Mouse (Mus musculus) ES-E14 (cell line): ENCODE results near the gene Bcam. TPM values are rescaled to one million over a fixed set of nuclear protein-coding genes. Genes with fewer than 3 reads are reported as not detected.

Experiments
- DNase-seq: peaks from one replicate; pipeline ENCODE4 v3.0.0-alpha.2; 2013; ENCODE audit warnings: low read depth, low spot score
- H3K27ac ChIP-seq: 2 replicates; pipeline ENCODE4 v1.5.1; 2012; ENCODE audit warnings: low read depth, mild to moderate bottlenecking, low read length, moderate library complexity, mixed read lengths; ENCODE audit not compliant: poor library complexity, insufficient read depth, severe bottlenecking
- H3K36me3 ChIP-seq: 2 replicates; pipeline ENCODE4 v1.6.1; 2012; ENCODE audit warnings: mild to moderate bottlenecking, low read length, moderate library complexity, mixed read lengths; ENCODE audit not compliant: control insufficient read depth, poor library complexity, insufficient read depth, severe bottlenecking
- H3K4me1 ChIP-seq, 2 experiments: fragments of 150-350 bp in 1 of 2; sonication (generic) in 1 of 2; 2 replicates each; pipeline ENCODE4 v1.6.1; 2012; ENCODE audit warnings: low read length in 2 of 2, mild to moderate bottlenecking in 1 of 2, mixed read lengths in 1 of 2; ENCODE audit not compliant: control insufficient read depth in 2 of 2, insufficient read depth in 2 of 2, poor library complexity in 1 of 2
- H3K4me3 ChIP-seq, 2 experiments: fragments of 150-350 bp in 1 of 2; sonication (generic) in 1 of 2; 2 replicates each; pipeline ENCODE4 v1.5.1; 2012; ENCODE audit warnings: low read length in 2 of 2, low read depth in 1 of 2, mild to moderate bottlenecking in 1 of 2, mixed read lengths in 1 of 2; ENCODE audit not compliant: insufficient read depth in 1 of 2, poor library complexity in 1 of 2, severe bottlenecking in 1 of 2
- H3K9ac ChIP-seq: 2 replicates; pipeline ENCODE4 v1.6.1; 2012; ENCODE audit warnings: low read depth, mild to moderate bottlenecking, low read length, mixed read lengths; ENCODE audit not compliant: poor library complexity, insufficient read depth, severe bottlenecking
- H3K9me3 ChIP-seq: fragments of 150-350 bp; sonication (generic); 2 replicates; pipeline ENCODE4 v1.6.1; 2012; ENCODE audit warnings: low read depth, mild to moderate bottlenecking, low read length; ENCODE audit not compliant: control insufficient read depth, insufficient read depth
- CHD2 ChIP-seq: IDR thresholded peaks from 2 replicates; pipeline ENCODE4 v1.6.1; 2014; ENCODE audit warnings: mild to moderate bottlenecking, low read depth, low read length, inconsistent platforms
- HCFC1 ChIP-seq: IDR thresholded peaks from 2 replicates; pipeline ENCODE4 v1.6.1; 2012; ENCODE audit warnings: low read length, inconsistent platforms, borderline replicate concordance; ENCODE audit not compliant: insufficient read depth
- MAFK ChIP-seq: IDR thresholded peaks from 2 replicates; pipeline ENCODE4 v1.6.1; 2014; ENCODE audit warnings: mild to moderate bottlenecking, low read depth, low read length, inconsistent platforms; ENCODE audit not compliant: insufficient read depth
- ZC3H11A ChIP-seq: IDR thresholded peaks from 2 replicates; pipeline ENCODE4 v1.6.1; 2012; ENCODE audit warnings: low read depth, mild to moderate bottlenecking, inconsistent platforms, low read length, borderline replicate concordance
- ZNF384 ChIP-seq: IDR thresholded peaks from 2 replicates; pipeline ENCODE4 v1.6.1; 2012; ENCODE audit warnings: low read depth, low read length, inconsistent platforms
- in situ Hi-C, 2 experiments: fragments of 600-800 bp; cut with MboI; formaldehyde crosslinking; loops; one replicate each; pipeline ENCODE4 v1.15.1; 2025; ENCODE audit warnings: low sequenced_read_pairs in 2 of 2, inconsistent platforms in 1 of 2; ENCODE audit not compliant: unreplicated experiment in 2 of 2
- total RNA-seq: library from RNA; depleted of rRNA; stranded (reverse); fragments of 300-350 nt; gene quantifications from 2 replicates; pipeline ENCODE4 v1.2.3, GENCODE M21; 2012

Gene Bcam
- total RNA-seq, 1 experiment: 167 TPM

DNA sequence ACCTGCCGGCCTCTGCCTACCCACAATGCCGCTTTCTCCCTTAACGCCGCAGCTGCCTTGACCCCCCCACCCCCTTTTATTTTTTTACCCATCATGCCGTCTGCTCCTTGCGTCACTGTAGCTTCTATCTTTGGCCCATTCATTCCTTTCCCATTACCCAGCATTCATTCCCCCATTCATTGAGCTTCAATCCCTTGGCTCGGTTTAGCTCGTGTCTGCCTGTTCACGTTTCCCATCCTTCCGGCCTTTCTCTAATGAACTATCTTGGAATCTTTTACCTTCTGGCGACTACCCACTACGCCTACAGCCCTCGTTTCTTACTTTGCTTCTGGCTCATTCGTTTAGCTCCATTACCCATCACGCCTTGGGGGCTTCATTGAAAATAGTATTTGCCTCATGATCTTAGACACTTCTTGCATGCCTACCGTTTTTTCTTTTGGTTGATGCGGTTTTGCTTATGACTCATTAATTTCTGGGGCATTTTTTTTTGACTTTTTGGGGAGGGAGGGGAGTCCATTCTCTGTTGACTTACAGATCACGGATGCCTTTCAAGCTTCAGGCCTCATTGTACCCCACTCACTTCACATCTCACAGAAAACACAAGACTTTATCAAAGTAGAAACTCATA is 54.6 kb downstream of the Bcam start:
- in situ Hi-C loops: no loop called here
- Histone ChIP-seq H3K27ac (peak overlapping the region; percentile 83; the same call in 1 of the 2 replicates), H3K4me3 (peak overlapping the region; percentile 62 to 81), H3K36me3 (peaks cover 41% of the 10 kb centered on the region), H3K9me3 (no peaks in the 10 kb centered on the region), H3K9ac (peak overlapping the region; percentile 82), H3K4me1 (peaks cover 0 to 15% of the 10 kb centered on the region in 2 experiments; a peak in 1 of 4 replicates)
- TF ChIP-seq HCFC1 (peak; percentile 19; the same call in 1 of the 2 replicates), ZC3H11A (no peak)
- no peak for DNase-seq

DNA sequence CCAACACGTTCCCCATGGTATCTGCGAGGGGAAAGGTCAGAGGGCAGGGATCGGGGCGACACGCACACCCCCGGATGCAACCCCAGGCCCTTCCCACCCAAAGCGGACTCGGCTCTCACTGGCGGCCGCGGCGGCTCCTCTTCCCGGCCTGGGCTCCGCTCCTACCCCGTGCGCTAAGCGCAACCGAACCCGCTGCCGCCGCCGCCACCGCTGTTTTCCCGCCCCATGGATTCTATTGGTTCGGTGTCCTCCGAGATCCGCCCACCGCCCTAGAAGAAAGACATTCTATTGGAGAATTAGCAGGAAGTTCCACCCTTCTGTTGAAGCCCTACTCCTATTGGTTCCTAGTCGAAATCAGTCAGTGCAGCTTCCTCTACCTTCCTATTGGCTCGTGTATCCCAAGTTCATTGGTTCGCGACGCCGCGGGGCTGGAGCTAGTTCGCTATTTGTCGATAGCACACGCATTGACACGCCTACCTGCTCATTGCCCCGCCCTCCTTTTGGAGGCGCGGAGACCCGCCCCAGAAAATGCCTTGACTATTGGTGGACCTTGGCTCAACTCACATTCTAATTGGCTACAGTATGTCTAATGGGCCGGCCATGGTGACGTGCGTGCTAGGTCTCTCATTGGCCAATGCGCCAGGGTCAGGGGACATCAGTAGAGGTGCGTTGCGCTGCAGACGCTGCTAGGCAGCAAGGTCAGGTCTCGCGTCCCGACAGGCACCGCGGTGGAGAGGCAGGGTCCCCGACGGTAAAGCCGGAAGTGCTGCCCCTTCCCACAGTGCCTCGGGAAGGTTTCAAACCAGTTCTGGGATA is 55.4 kb downstream of the Bcam start, which contains the start of gene Tomm40:
Gene Tomm40, minus strand, starts transcription at position 200 of the 816 bp plus-strand sequence.
- Histone ChIP-seq H3K9ac (peak within 1 kb of the TSS; percentile 95), H3K36me3 (peaks cover 46% of the 10 kb centered on the region), H3K4me3 (peak within 1 kb of the TSS; percentile 88 to 100), H3K4me1 (peaks cover 0 to 15% of the 10 kb centered on the region in 2 experiments; a peak in 1 of 4 replicates), H3K9me3 (no peaks in the 10 kb centered on the region), H3K27ac (peak within 1 kb of the TSS; percentile 83)
- in situ Hi-C loops: no loop called here
- peak; percentile 63; the same call in 1 of the 2 replicates for TF ChIP-seq HCFC1
- peak; percentile 88 for TF ChIP-seq CHD2
- TF ChIP-seq ZNF384: no peak
- DNase-seq: peak; percentile 100

DNA sequence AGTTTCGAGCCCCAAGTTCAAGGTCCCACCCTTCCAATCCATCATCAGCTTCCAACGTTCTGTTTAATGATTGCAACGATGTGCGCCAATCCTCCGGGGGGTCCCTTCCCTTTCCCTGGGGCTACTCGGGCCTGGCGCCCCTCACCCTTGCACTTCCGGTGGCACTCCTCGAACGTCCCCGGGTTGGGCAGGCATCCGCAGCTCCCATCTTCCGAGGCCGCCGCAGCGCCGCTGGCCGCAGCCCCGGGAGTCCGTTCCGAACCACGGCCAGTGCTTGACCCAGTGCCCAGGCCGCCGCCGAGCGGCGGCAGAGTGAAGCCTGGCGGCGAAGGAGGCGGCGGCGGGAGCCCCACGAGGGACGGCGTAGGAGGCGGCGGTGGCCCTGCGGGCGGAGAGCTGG is 56.0 kb downstream of the Bcam start:
- no peak for TF ChIP-seq MAFK
- TF ChIP-seq ZC3H11A: no peak
- no peak for TF ChIP-seq HCFC1
- no peak for TF ChIP-seq ZNF384
- no peak for TF ChIP-seq CHD2

DNA sequence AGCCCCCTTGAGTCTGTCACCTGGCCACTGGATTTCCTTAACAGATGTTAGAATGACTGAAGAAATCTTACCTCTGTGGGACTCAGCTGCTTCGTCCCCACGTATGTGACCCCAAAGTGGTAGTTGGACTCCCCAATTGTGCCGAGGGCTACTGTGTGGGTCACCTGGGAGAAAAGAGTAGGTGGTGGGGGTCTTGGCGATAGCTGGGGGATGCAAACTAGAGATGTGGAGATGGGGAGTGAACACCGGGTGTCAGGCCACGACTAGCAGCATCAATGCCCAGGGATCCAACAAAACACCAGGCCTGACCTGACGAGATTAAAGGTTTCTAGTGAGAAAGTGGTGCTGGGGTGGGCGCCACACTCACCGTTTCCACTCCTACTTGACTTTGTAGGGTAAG is 57.2 kb downstream of the Bcam start:
- in situ Hi-C loops: no loop called here
- Histone ChIP-seq H3K4me3 (peak overlapping the region; percentile 88 to 100; a peak in 3 of 4 replicates), H3K9me3 (no peaks in the 10 kb centered on the region), H3K27ac (no peak overlapping the region), H3K36me3 (peaks cover 53% of the 10 kb centered on the region), H3K9ac (no peak overlapping the region), H3K4me1 (peaks cover 0 to 14% of the 10 kb centered on the region in 2 experiments; a peak in 1 of 4 replicates)
- no peak for TF ChIP-seq ZC3H11A
- no peak for TF ChIP-seq MAFK
- TF ChIP-seq CHD2: no peak
- no peak for TF ChIP-seq ZNF384
- DNase-seq: no peak

More for the DNA sequence above, 56.0 kb downstream of the Bcam start:
- Histone ChIP-seq H3K27ac (peak overlapping the region; percentile 82), H3K36me3 (peaks cover 50% of the 10 kb centered on the region), H3K4me1 (peaks cover 0 to 15% of the 10 kb centered on the region in 2 experiments; a peak in 1 of 4 replicates), H3K9me3 (no peaks in the 10 kb centered on the region), H3K9ac (peak overlapping the region; percentile 95), H3K4me3 (peak overlapping the region; percentile 88 to 100)
- in situ Hi-C loops: no loop called here
- DNase-seq: no peak
